Mouse (Mus musculus) adipocyte (in vitro differentiated cells): ENCODE data around the gene Vps29.
"Not testable (repeated sequence)": the region's sequence is repeated elsewhere in the genome, so short reads cannot be mapped to it uniquely, and the experiment has no call there.

ENCODE experiments used
- DNase-seq: peaks from one replicate; pipeline ENCODE4 v3.0.0-alpha.2; 2016; ENCODE audit warnings: low spot score

Gene Vps29

GRCm38 (mm10) chr5:122353807-122354491 lies at the start of gene Vps29, which contains the start of gene Rad9b:
Gene Vps29 (plus strand): TSS chr5:122354369.
Gene Rad9b (minus strand): TSS chr5:122354233.
- DNase-seq, result peak; percentile 99

- no peak for DNase-seq
Measured at GRCm38 (mm10) chr5:122304541-122304940, 49.6 kb upstream of the Vps29 start.

DNA sequence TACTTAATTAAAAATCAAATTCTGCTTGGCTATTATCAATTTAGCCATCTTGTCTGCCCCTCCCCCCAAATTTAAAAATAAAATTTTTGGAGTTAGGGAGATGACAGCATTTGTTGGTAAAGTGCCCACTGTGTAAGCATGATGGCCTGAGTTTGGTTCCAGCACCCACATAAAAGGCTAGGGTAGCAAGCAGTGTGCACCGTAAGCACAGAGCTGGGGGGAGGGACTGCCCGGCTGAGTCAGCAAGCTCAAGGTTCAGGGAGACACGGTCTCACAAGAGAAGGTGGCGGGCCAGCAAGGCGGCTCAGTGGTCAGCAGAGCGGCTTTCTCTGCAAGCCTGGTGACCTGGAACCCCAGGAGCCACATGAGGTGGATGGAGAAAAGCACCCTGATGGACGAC lies 48.7 kb upstream of the Vps29 start:
- DNase-seq, result peak; percentile 57

- DNase-seq, result no peak
Measured at GRCm38 (mm10) chr5:122306536-122306935, 47.6 kb upstream of the Vps29 start.

DNA sequence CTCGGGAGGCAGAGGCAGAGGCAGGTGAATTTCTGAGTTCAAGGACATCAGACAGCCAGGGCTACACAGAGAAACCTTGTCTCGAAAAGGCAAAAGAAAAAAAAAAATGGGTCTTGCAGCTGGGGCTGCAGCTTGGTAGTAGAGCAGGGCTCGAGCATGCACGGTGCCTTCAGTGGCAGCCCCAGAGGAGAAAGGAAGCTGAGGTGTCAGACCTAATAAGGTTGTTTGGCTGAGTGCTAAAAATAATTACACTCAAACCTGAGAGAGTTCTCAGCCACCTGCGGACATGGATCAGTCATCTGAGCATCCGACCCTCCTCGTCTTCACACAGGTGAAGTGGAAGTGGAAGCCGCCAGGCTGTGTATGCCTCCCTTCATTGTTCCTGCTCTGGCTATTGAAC lies 43.5 kb upstream of the Vps29 start:
- no peak for DNase-seq

DNA sequence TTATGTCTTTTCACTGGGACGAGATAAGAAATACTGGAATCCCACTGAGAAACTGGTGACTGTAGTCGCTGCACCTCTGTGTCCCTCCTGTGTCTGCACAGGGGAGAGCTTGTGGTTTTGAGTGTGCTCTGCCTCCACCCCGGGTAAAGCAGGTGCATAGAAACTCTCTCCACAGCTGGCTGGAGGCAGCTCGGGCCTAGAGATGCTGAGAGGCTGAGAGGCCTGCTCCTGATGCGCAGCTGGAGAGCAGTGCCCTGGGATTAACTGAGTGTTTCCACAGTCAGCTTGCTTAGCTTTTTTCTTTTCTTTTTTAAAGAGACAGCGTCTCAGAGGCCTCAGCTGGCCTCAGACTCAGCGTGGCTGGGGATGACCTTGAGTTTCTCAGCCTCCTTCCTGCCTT lies 42.5 kb upstream of the Vps29 start:
- no peak for DNase-seq

- DNase-seq, result no peak
Measured at GRCm38 (mm10) chr5:122312346-122312745, 41.8 kb upstream of the Vps29 start.

GRCm38 (mm10) chr5:122312942-122313684 lies 41.1 kb upstream of the Vps29 start:
- DNase-seq, result no peak

- peak; percentile 97 for DNase-seq
Measured at GRCm38 (mm10) chr5:122314966-122315667, 39.1 kb upstream of the Vps29 start.

DNA sequence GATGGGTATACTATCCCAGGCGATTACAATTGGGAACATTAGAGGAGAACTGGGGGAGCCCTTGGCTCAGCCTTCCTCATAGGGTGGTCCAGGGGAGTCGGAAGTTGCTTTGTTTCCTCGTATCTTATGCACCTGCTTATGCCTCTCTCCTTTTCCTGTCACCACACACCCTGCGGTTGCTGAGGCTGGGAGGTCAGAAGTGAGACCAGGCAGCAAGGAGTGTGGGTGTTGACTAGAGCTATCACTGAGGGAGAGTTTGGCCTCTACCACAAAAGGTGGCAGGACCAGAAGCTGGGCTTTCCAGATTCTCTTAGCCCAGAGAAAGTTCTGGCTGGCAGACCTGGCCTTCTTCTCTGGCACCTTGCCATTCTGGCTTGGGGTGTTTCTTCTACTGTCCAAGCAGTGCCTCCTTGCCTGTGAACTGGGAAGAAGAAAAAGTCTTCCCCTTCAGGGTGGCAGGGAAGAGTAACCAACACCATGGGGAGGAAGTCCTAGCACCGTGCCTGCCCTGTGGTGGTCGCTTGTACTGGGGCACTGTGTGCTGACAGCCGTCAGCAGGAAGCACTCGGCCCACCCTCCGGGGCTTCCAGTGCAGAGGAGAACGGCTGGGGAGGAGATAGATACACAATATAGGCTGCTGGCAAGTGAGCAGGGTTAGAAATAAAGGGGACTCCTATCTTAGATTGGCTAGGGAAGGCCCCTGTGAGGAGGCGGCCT lies 36.7 kb upstream of the Vps29 start:
- DNase-seq, result peak; percentile 55

- DNase-seq, result peak; percentile 46
Measured at GRCm38 (mm10) chr5:122318100-122318499, 36.1 kb upstream of the Vps29 start.

- not testable (repeated sequence) for DNase-seq
Measured at GRCm38 (mm10) chr5:122318976-122319375, 35.2 kb upstream of the Vps29 start.

DNA sequence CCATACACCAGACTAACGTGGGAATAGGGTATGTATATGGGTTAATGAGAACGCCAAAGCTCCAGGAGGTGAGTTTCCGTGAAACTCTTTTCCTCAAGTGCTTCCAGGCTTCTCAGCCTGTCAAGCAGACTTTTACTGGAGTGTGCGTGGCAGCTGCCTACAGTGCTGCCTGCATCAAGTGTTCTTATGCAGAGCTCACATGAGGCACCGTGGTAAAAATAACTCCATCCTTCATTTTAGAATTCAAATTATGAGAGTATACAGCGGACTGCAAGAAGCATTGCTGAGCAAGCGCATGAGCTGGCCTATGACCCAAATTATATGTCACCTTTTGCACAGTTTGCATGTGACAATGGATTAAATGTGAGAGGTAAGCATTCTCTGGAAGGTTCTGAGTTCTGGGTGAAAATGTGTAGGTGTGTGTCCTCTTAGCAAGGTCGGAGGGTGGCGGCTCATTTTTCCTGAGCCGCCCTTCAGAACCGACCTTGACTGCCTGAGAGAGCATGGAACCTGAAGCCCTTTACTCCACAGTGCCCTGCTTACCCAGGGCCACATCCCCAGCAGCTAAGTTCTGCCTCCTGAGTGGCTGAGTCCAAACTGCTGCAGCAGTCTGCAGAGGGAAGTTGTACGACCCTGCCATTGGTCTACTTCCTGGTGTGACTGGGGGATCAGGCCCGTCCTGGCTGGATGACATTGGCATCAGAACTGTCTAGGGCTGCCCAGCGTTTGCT lies 34.5 kb upstream of the Vps29 start:
- peak; percentile 70 for DNase-seq

- DNase-seq, result no peak
Measured at GRCm38 (mm10) chr5:122320205-122320781, 33.9 kb upstream of the Vps29 start.

GRCm38 (mm10) chr5:122323523-122323922 lies 30.6 kb upstream of the Vps29 start:
- DNase-seq, result no peak

- DNase-seq, result no peak
Measured at GRCm38 (mm10) chr5:122324608-122325431, 29.3 kb upstream of the Vps29 start.

GRCm38 (mm10) chr5:122325477-122325876 lies 28.7 kb upstream of the Vps29 start:
- no peak for DNase-seq

- no peak for DNase-seq
Measured at GRCm38 (mm10) chr5:122327283-122327682, 26.9 kb upstream of the Vps29 start.

DNA sequence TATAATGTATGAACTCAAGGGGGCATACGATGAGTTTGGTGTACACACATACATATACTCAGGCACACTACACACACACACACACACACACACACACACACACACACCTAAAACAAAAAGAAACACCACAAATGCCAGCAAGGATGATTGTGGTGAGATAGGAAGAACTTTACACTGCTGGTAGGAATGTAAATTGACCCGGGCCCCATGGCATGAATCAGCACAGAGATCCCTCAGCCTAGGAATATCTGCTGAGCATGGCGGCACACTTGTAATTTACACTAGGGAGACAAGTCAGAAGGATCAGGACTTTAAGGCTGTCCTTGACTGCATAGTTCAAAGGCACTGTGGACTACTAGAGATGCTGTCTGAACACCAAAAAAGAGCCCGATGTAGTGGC lies 23.9 kb upstream of the Vps29 start:
- DNase-seq, result no peak

- no peak for DNase-seq
Measured at GRCm38 (mm10) chr5:122334682-122335081, 19.5 kb upstream of the Vps29 start.
